Mouse (Mus musculus): ENCODE data around the gene Ifi205. TPM values are rescaled to one million over a fixed set of nuclear protein-coding genes. Genes with fewer than 3 reads are reported as not detected.
"Not testable (repeated sequence)": the region's sequence is repeated elsewhere in the genome, so short reads cannot be mapped to it uniquely, and the experiment has no call there.

Gene Ifi205
- polyA plus RNA-seq, 1 experiment from 2014 or later = not detected

GRCm38 (mm10) chr1:173995003-173995402, 36.6 kb downstream of the Ifi205 start:
- H3K36me3 ChIP-seq (ENCODE audit: control insufficient read depth, insufficient read depth, low read length) = no peaks in the 10 kb centered on the region
- no peaks in the 10 kb centered on the region for H3K9me3 ChIP-seq (ENCODE audit: control insufficient read depth, low read length)
- ATAC-seq (ENCODE audit: insufficient number of reproducible peaks, low FRiP score, low TSS enrichment, low read depth) = no peak; the same call in 1 of the 2 replicates
- WGBS = 78% methylated on average over 4 of the region's 4 CpGs
- DNase-seq (ENCODE audit: low spot score) = no peak
- H3K27ac ChIP-seq (replicated peaks; ENCODE audit: low read depth, low read length) = no peak overlapping the region
- no peak overlapping the region for H3K4me3 ChIP-seq (ENCODE audit: low read depth, low read length)
- H3K4me2 ChIP-seq (ENCODE audit: low read depth, severe bottlenecking) = no peak overlapping the region
- no peaks in the 10 kb centered on the region for H3K4me1 ChIP-seq (ENCODE audit: control insufficient read depth, insufficient read depth, low read length)
- no peaks in the 10 kb centered on the region for H3K27me3 ChIP-seq (ENCODE audit: control insufficient read depth, insufficient read depth, low read length)
- no peak overlapping the region for H3K9ac ChIP-seq (ENCODE audit: low read length)

DNA sequence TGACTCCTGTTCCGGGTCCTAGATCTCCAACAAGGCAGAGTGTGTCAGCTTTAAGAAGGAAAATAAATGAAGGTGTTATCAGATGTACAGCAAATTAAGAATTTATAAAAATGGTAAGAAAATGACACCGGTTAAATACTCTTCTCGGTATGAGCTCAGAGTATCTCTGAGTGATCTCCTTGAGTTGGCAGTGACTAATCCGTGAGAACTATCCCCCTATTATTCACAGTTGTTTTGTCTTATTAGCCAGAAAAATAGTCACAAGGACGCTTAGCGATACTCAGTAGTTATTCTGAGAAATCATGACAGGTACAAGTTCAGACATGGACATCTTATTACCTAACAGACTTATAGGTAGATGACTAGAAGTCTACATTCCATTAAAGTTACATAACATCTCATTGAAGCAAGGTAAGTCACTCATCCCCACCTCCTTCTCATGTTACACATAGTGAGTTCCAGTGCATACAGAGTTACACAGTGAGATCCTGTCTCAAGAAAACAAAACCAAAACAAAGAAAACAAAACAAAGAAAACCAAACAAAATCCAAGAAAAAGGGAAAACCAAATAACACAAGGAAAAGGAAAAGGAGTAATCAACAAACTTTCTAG, 48.8 kb downstream of the Ifi205 start, which contains the start of gene Ifi202b:
Ifi202b (minus strand) TSS at position 51 of the 612 bp plus-strand sequence.
- H3K4me1 ChIP-seq (ENCODE audit: control insufficient read depth, insufficient read depth, low read length); ATAC-seq (ENCODE audit: insufficient number of reproducible peaks, low FRiP score, low TSS enrichment, low read depth); H3K27me3 ChIP-seq (ENCODE audit: control insufficient read depth, insufficient read depth, low read length); H3K9ac ChIP-seq (ENCODE audit: low read length); DNase-seq (ENCODE audit: low spot score); H3K4me2 ChIP-seq (ENCODE audit: low read depth, severe bottlenecking); H3K4me3 ChIP-seq (ENCODE audit: low read depth, low read length); H3K36me3 ChIP-seq (ENCODE audit: control insufficient read depth, insufficient read depth, low read length); H3K27ac ChIP-seq (replicated peaks; ENCODE audit: low read depth, low read length); H3K9me3 ChIP-seq (ENCODE audit: control insufficient read depth, low read length): not testable (repeated sequence)
- 92% methylated on average over 6 of the region's 6 CpGs for WGBS

DNA sequence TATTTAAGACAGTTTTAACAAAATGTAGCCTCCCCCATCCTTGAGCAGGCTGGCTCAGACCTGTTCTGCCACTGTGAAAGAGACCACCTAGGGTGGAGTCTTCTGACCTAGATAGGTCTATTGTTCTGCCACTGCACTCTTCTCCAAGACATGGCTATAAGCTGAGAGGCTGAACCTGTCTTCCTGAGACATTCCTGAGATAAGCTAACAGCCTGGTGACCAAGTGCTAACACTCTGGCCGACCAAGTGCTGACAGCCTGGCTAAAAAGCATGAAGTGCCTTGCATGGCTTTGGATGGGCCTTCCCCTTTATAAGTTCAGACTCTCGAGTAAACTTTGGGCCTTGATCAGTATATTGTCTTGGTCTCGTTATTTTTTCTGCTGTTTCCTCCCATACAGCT, 50.6 kb downstream of the Ifi205 start:
- not testable (repeated sequence) for H3K4me1 ChIP-seq (ENCODE audit: control insufficient read depth, insufficient read depth, low read length); H3K9me3 ChIP-seq (ENCODE audit: control insufficient read depth, low read length); H3K9ac ChIP-seq (ENCODE audit: low read length); H3K4me2 ChIP-seq (ENCODE audit: low read depth, severe bottlenecking); H3K4me3 ChIP-seq (ENCODE audit: low read depth, low read length); H3K27ac ChIP-seq (replicated peaks; ENCODE audit: low read depth, low read length); H3K27me3 ChIP-seq (ENCODE audit: control insufficient read depth, insufficient read depth, low read length); H3K36me3 ChIP-seq (ENCODE audit: control insufficient read depth, insufficient read depth, low read length); DNase-seq (ENCODE audit: low spot score); ATAC-seq (ENCODE audit: insufficient number of reproducible peaks, low FRiP score, low TSS enrichment, low read depth)
- WGBS = 53% methylated on average over 3 of the region's 3 CpGs

DNA sequence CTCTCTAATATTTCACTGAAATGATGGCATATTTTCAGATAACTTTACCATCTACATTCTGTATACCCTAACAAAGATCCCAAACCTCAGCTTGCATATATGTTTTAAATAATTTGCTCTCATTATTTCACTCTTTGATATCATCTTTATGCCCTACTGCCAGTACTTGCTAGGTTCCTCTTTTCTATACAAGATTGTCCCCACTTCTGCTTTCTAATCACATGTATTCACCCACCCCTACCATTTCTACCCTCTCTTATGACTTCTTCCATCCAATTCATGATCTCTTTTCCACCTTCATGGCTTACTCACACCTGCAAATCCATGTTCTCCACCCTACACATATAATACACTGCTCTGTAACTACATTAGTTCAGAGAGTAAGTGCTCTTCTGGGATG, 54.0 kb downstream of the Ifi205 start:
- Histone ChIP-seq H3K9me3 (ENCODE audit: control insufficient read depth, low read length) (no peaks in the 10 kb centered on the region), H3K36me3 (ENCODE audit: control insufficient read depth, insufficient read depth, low read length) (no peaks in the 10 kb centered on the region), H3K4me2 (ENCODE audit: low read depth, severe bottlenecking) (no peak overlapping the region), H3K27ac (replicated peaks; ENCODE audit: low read depth, low read length) (no peak overlapping the region), H3K9ac (ENCODE audit: low read length) (no peak overlapping the region), H3K4me3 (ENCODE audit: low read depth, low read length) (no peak overlapping the region), H3K4me1 (ENCODE audit: control insufficient read depth, insufficient read depth, low read length) (no peaks in the 10 kb centered on the region), H3K27me3 (ENCODE audit: control insufficient read depth, insufficient read depth, low read length) (no peaks in the 10 kb centered on the region)
- no peak for DNase-seq (ENCODE audit: low spot score)
- ATAC-seq (ENCODE audit: insufficient number of reproducible peaks, low FRiP score, low TSS enrichment, low read depth) = no peak

DNA sequence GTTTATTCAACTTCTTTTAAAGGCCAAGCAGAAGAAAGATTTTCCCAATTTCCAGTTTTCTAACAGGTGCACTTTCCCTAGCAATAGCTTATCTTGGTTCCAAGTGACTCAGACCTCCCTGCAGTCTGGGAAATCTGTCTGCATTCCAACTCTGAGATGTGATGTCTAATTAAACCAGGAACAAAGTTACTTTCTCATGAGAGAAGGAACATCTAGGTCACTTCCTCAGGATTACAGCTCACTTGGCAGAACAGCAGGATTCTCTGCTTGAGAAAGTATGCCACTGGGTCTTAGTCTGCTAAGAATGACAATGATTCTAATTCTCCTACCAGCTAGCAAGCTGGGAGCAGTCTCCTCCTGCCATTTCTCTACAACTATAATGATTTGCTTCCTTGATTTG, 58.5 kb downstream of the Ifi205 start:
- DNase-seq (ENCODE audit: low spot score) = no peak
- H3K4me3 ChIP-seq (ENCODE audit: low read depth, low read length) = no peak overlapping the region
- H3K9ac ChIP-seq (ENCODE audit: low read length) = no peak overlapping the region
- H3K36me3 ChIP-seq (ENCODE audit: control insufficient read depth, insufficient read depth, low read length) = no peaks in the 10 kb centered on the region
- H3K27me3 ChIP-seq (ENCODE audit: control insufficient read depth, insufficient read depth, low read length) = no peaks in the 10 kb centered on the region
- no peaks in the 10 kb centered on the region for H3K4me1 ChIP-seq (ENCODE audit: control insufficient read depth, insufficient read depth, low read length)
- no peak for ATAC-seq (ENCODE audit: insufficient number of reproducible peaks, low FRiP score, low TSS enrichment, low read depth)
- H3K27ac ChIP-seq (replicated peaks; ENCODE audit: low read depth, low read length) = no peak overlapping the region
- H3K4me2 ChIP-seq (ENCODE audit: low read depth, severe bottlenecking) = no peak overlapping the region
- no peaks in the 10 kb centered on the region for H3K9me3 ChIP-seq (ENCODE audit: control insufficient read depth, low read length)

Other genes starting within 250 kb of the Ifi205 start
- 0.16 and 0.18 TPM in 2 replicates for gene Ifi211, start 118.8 kb downstream of the Ifi205 start, polyA plus RNA-seq (2014; fragmentation: Nextera tagmentation; extraction: Ambion mirVana)
- gene Mndal, start 89.3 kb downstream of the Ifi205 start, polyA plus RNA-seq (2014; fragmentation: Nextera tagmentation; extraction: Ambion mirVana) = 0.32 and 1.3 TPM in 2 replicates
- gene Ifi203, start 89.1 kb downstream of the Ifi205 start, polyA plus RNA-seq (2014; fragmentation: Nextera tagmentation; extraction: Ambion mirVana) = 0.04 and 0.24 TPM in 2 replicates
- not detected in 2 replicates for gene Ifi202b, start 49.1 kb downstream of the Ifi205 start, polyA plus RNA-seq (2014; fragmentation: Nextera tagmentation; extraction: Ambion mirVana)
- gene Olfr433, start 8.9 kb upstream of the Ifi205 start, polyA plus RNA-seq (2014; fragmentation: Nextera tagmentation; extraction: Ambion mirVana) = not detected in 2 replicates
- gene Olfr432, start 17.4 kb upstream of the Ifi205 start, polyA plus RNA-seq (2014; fragmentation: Nextera tagmentation; extraction: Ambion mirVana) = not detected in 2 replicates
- not detected in 2 replicates for gene Olfr430, start 34.8 kb upstream of the Ifi205 start, polyA plus RNA-seq (2014; fragmentation: Nextera tagmentation; extraction: Ambion mirVana)
- gene Olfr429, start 52.5 kb upstream of the Ifi205 start, polyA plus RNA-seq (2014; fragmentation: Nextera tagmentation; extraction: Ambion mirVana) = not detected in 2 replicates
- not detected in 2 replicates for gene Olfr427, start 65.1 kb upstream of the Ifi205 start, polyA plus RNA-seq (2014; fragmentation: Nextera tagmentation; extraction: Ambion mirVana)
- not detected in 2 replicates for gene Olfr231, start 89.4 kb upstream of the Ifi205 start, polyA plus RNA-seq (2014; fragmentation: Nextera tagmentation; extraction: Ambion mirVana)
- gene Olfr424, start 99.7 kb upstream of the Ifi205 start, polyA plus RNA-seq (2014; fragmentation: Nextera tagmentation; extraction: Ambion mirVana) = not detected in 2 replicates
- not detected in 2 replicates for gene Olfr420, start 123.8 kb upstream of the Ifi205 start, polyA plus RNA-seq (2014; fragmentation: Nextera tagmentation; extraction: Ambion mirVana)
- gene Spta1, start 141.0 kb upstream of the Ifi205 start, polyA plus RNA-seq (2014; fragmentation: Nextera tagmentation; extraction: Ambion mirVana) = 1.8 and 1.9 TPM in 2 replicates
- not detected in 2 replicates for gene Olfr419, start 220.3 kb upstream of the Ifi205 start, polyA plus RNA-seq (2014; fragmentation: Nextera tagmentation; extraction: Ambion mirVana)